Mouse (Mus musculus) limb, embryonic 15.5 days (tissue): ENCODE results near the gene Ccdc185. TPM values are rescaled to one million over a fixed set of nuclear protein-coding genes. Genes with fewer than 3 reads are reported as not detected.

Experiments used
- ATAC-seq: fragments of 200-750 bp; cut with Nextera tagmentation; 2 replicates; pipeline ENCODE4 v1.8.0; 2017; ENCODE audit warnings: low read depth, moderate TSS enrichment; ENCODE audit not compliant: insufficient number of reproducible peaks, low FRiP score, low TSS enrichment
- H3K27ac ChIP-seq: fragments of 300-500 bp; sonication (generic); 2 replicates; pipeline ENCODE4 v1.5.1; 2015; ENCODE audit warnings: moderate library complexity, mild to moderate bottlenecking, inconsistent platforms
- H3K27me3 ChIP-seq: fragments of 300-500 bp; sonication (generic); 2 replicates; pipeline ENCODE4 v1.6.1; 2015; ENCODE audit warnings: inconsistent platforms
- H3K36me3 ChIP-seq: fragments of 300-500 bp; sonication (generic); 2 replicates; pipeline ENCODE4 v1.6.1; 2015; ENCODE audit warnings: inconsistent platforms
- H3K4me1 ChIP-seq: fragments of 300-500 bp; sonication (generic); 2 replicates; pipeline ENCODE4 v1.6.1; 2015; ENCODE audit warnings: inconsistent platforms
- H3K4me2 ChIP-seq: fragments of 300-500 bp; sonication (generic); 2 replicates; pipeline ENCODE4 v1.6.1; 2015; ENCODE audit warnings: mild to moderate bottlenecking, inconsistent platforms
- H3K4me3 ChIP-seq: fragments of 300-500 bp; sonication (generic); 2 replicates; pipeline ENCODE4 v1.5.1; 2015; ENCODE audit warnings: mild to moderate bottlenecking, inconsistent platforms
- H3K9ac ChIP-seq: fragments of 300-500 bp; sonication (generic); 2 replicates; pipeline ENCODE4 v1.6.1; 2015; ENCODE audit warnings: inconsistent platforms
- H3K9me3 ChIP-seq: fragments of 300-500 bp; sonication (generic); 2 replicates; pipeline ENCODE4 v1.6.1; 2016; ENCODE audit warnings: inconsistent platforms
- WGBS: fragments of 180-500 bp; shearing (Covaris S2); methylation state at CpG from one replicate; pipeline ENCODE4 v1.1.7; 2015; 5-methylcytosine and 5-hydroxymethylcytosine counted together
- polyA plus RNA-seq: library from polyadenylated mRNA; unstranded; fragments of >200 nt; fragmentation: Nextera tagmentation; extraction: Ambion mirVana; gene quantifications from 2 replicates; pipeline ENCODE4 v1.2.1, GENCODE M21; 2015

The Ccdc185 gene
- polyA plus RNA-seq, 1 experiment from 2014 or later = not detected

GRCm38 (mm10) chr1:182735891-182736290 is 13.1 kb downstream of the Ccdc185 start:
- peaks cover 10% of the 10 kb centered on the region; the same call in 1 of the 2 replicates for H3K4me1 ChIP-seq
- no peaks in the 10 kb centered on the region for H3K27me3 ChIP-seq
- H3K36me3 ChIP-seq = no peaks in the 10 kb centered on the region
- H3K9ac ChIP-seq = no peak overlapping the region
- ATAC-seq = no peak
- WGBS = 51% methylated on average over 4 of the region's 4 CpGs
- H3K4me3 ChIP-seq = no peak overlapping the region
- no peak overlapping the region for H3K4me2 ChIP-seq
- H3K9me3 ChIP-seq = no peaks in the 10 kb centered on the region
- H3K27ac ChIP-seq = no peak overlapping the region

- H3K4me1 ChIP-seq = peaks cover 10% of the 10 kb centered on the region; the same call in 1 of the 2 replicates
- H3K36me3 ChIP-seq = no peaks in the 10 kb centered on the region
- 31% methylated on average over 7 of the region's 7 CpGs for WGBS
- H3K27me3 ChIP-seq = no peaks in the 10 kb centered on the region
- H3K4me2 ChIP-seq = no peak overlapping the region
- no peaks in the 10 kb centered on the region for H3K9me3 ChIP-seq
- no peak overlapping the region for H3K27ac ChIP-seq
- H3K9ac ChIP-seq = no peak overlapping the region
- H3K4me3 ChIP-seq = no peak overlapping the region
- ATAC-seq = no peak
Measured at GRCm38 (mm10) chr1:182732695-182733094, 16.3 kb downstream of the Ccdc185 start.

GRCm38 (mm10) chr1:182729002-182729401 is 20.0 kb downstream of the Ccdc185 start:
- WGBS = 83% methylated on average over 9 of the region's 9 CpGs
- no peak for ATAC-seq
- no peak overlapping the region for H3K9ac ChIP-seq
- H3K9me3 ChIP-seq = no peaks in the 10 kb centered on the region
- no peaks in the 10 kb centered on the region for H3K27me3 ChIP-seq
- H3K4me1 ChIP-seq = no peaks in the 10 kb centered on the region
- no peak overlapping the region for H3K4me3 ChIP-seq
- H3K36me3 ChIP-seq = no peaks in the 10 kb centered on the region
- H3K27ac ChIP-seq = no peak overlapping the region
- no peak overlapping the region for H3K4me2 ChIP-seq

- ATAC-seq = no peak
- H3K27me3 ChIP-seq = no peaks in the 10 kb centered on the region
- 53% methylated on average over 12 of the region's 12 CpGs for WGBS
- no peaks in the 10 kb centered on the region for H3K36me3 ChIP-seq
- H3K9ac ChIP-seq = no peak overlapping the region
- H3K9me3 ChIP-seq = no peaks in the 10 kb centered on the region
- H3K4me1 ChIP-seq = no peaks in the 10 kb centered on the region
- no peak overlapping the region for H3K4me2 ChIP-seq
- H3K4me3 ChIP-seq = no peak overlapping the region
- H3K27ac ChIP-seq = no peak overlapping the region
Measured at GRCm38 (mm10) chr1:182727541-182727940, 21.4 kb downstream of the Ccdc185 start.

GRCm38 (mm10) chr1:182714236-182714935 is 34.6 kb downstream of the Ccdc185 start:
- no peak for ATAC-seq

GRCm38 (mm10) chr1:182711360-182711933 is 37.5 kb downstream of the Ccdc185 start:
- Histone ChIP-seq H3K4me2 (no peak overlapping the region), H3K27ac (no peak overlapping the region), H3K4me1 (no peaks in the 10 kb centered on the region), H3K9me3 (no peaks in the 10 kb centered on the region; the same call in 1 of the 2 replicates), H3K36me3 (no peaks in the 10 kb centered on the region), H3K27me3 (no peaks in the 10 kb centered on the region), H3K9ac (no peak overlapping the region), H3K4me3 (no peak overlapping the region)
- no peak for ATAC-seq
- WGBS = 33% methylated on average over 7 of the region's 7 CpGs

More at GRCm38 (mm10) chr1:182714236-182714935, 34.6 kb downstream of the Ccdc185 start:
- H3K27ac ChIP-seq = no peak overlapping the region
- H3K36me3 ChIP-seq = no peaks in the 10 kb centered on the region
- H3K4me2 ChIP-seq = no peak overlapping the region
- no peak overlapping the region for H3K9ac ChIP-seq
- no peak overlapping the region for H3K4me3 ChIP-seq
- no peaks in the 10 kb centered on the region for H3K4me1 ChIP-seq
- WGBS = 69% methylated on average over 6 of the region's 6 CpGs
- H3K9me3 ChIP-seq = no peaks in the 10 kb centered on the region
- H3K27me3 ChIP-seq = no peaks in the 10 kb centered on the region

- H3K27ac ChIP-seq = no peak overlapping the region
- no peaks in the 10 kb centered on the region for H3K36me3 ChIP-seq
- H3K4me2 ChIP-seq = no peak overlapping the region
- H3K9me3 ChIP-seq = peaks cover 4% of the 10 kb centered on the region; the same call in 1 of the 2 replicates
- no peak overlapping the region for H3K9ac ChIP-seq
- H3K4me3 ChIP-seq = no peak overlapping the region
- no peaks in the 10 kb centered on the region for H3K27me3 ChIP-seq
- H3K4me1 ChIP-seq = no peaks in the 10 kb centered on the region
- 88% methylated on average over 4 of the region's 4 CpGs for WGBS
- no peak for ATAC-seq
Measured at GRCm38 (mm10) chr1:182707459-182707858, 41.5 kb downstream of the Ccdc185 start.

- H3K4me1 ChIP-seq = no peaks in the 10 kb centered on the region
- no peaks in the 10 kb centered on the region for H3K27me3 ChIP-seq
- WGBS = 19% methylated on average over 2 of the region's 2 CpGs
- H3K9ac ChIP-seq = no peak overlapping the region
- peaks cover 4% of the 10 kb centered on the region; the same call in 1 of the 2 replicates for H3K9me3 ChIP-seq
- ATAC-seq = no peak
- H3K4me3 ChIP-seq = no peak overlapping the region
- H3K4me2 ChIP-seq = no peak overlapping the region
- no peak overlapping the region for H3K27ac ChIP-seq
- no peaks in the 10 kb centered on the region for H3K36me3 ChIP-seq
Measured at GRCm38 (mm10) chr1:182704882-182705281, 44.1 kb downstream of the Ccdc185 start.

- Histone ChIP-seq H3K4me3 (no peak overlapping the region), H3K4me1 (no peaks in the 10 kb centered on the region), H3K36me3 (no peaks in the 10 kb centered on the region), H3K9me3 (no peaks in the 10 kb centered on the region), H3K9ac (no peak overlapping the region), H3K4me2 (no peak overlapping the region), H3K27me3 (no peaks in the 10 kb centered on the region), H3K27ac (no peak overlapping the region)
- WGBS = 44% methylated on average over 9 of the region's 9 CpGs
- no peak for ATAC-seq
Measured at GRCm38 (mm10) chr1:182699392-182700347, 49.3 kb downstream of the Ccdc185 start.
